Mouse (Mus musculus) neural tube, embryonic 11.5 days (tissue): ENCODE measurements around the gene Katnbl1. TPM values are rescaled to one million over a fixed set of nuclear protein-coding genes. Genes with fewer than 3 reads are reported as not detected.
A peak's percentile ranks its signal among the peaks of the same experiment; 100 is the strongest.

Experiments
- ATAC-seq: fragments of 200-750 bp; cut with Nextera tagmentation; 2 replicates; pipeline ENCODE4 v1.8.0; 2017; ENCODE audit warnings: moderate number of reproducible peaks, mild to moderate bottlenecking, moderate TSS enrichment, moderate library complexity; ENCODE audit not compliant: insufficient read depth, low FRiP score, low TSS enrichment
- DNase-seq: peaks from one replicate; pipeline ENCODE4 v3.0.0-alpha.2; 2015; ENCODE audit warnings: low spot score
- H3K27ac ChIP-seq: fragments of 300-500 bp; sonication (generic); 2 replicates; pipeline ENCODE4 v1.5.1; 2014; ENCODE audit warnings: low read depth, mild to moderate bottlenecking, low read length
- H3K27me3 ChIP-seq: fragments of 300-500 bp; sonication (generic); 2 replicates; pipeline ENCODE4 v1.6.1; 2014; ENCODE audit warnings: mild to moderate bottlenecking, low read length, mixed read lengths; ENCODE audit not compliant: control insufficient read depth, insufficient read depth
- H3K36me3 ChIP-seq: fragments of 300-500 bp; sonication (generic); 2 replicates; pipeline ENCODE4 v1.6.1; 2014; ENCODE audit warnings: mild to moderate bottlenecking, low read length, moderate library complexity, mixed read lengths; ENCODE audit not compliant: control insufficient read depth, insufficient read depth
- H3K4me1 ChIP-seq: fragments of 300-500 bp; sonication (generic); 2 replicates; pipeline ENCODE4 v1.6.1; 2014; ENCODE audit warnings: low read length, mixed read lengths; ENCODE audit not compliant: control insufficient read depth, insufficient read depth
- H3K4me2 ChIP-seq: fragments of 300-500 bp; sonication (generic); 2 replicates; pipeline ENCODE4 v1.6.1; 2014; ENCODE audit warnings: low read depth, mild to moderate bottlenecking, moderate library complexity
- H3K4me3 ChIP-seq: fragments of 300-500 bp; sonication (generic); 2 replicates; pipeline ENCODE4 v1.5.1; 2014; ENCODE audit warnings: low read depth, low read length
- H3K9ac ChIP-seq: fragments of 300-500 bp; sonication (generic); 2 replicates; pipeline ENCODE4 v1.6.1; 2014; ENCODE audit warnings: mild to moderate bottlenecking, low read length
- H3K9me3 ChIP-seq: fragments of 300-500 bp; sonication (generic); 2 replicates; pipeline ENCODE4 v1.6.1; 2016; ENCODE audit warnings: low read length; ENCODE audit not compliant: control insufficient read depth
- WGBS: fragments of 180-500 bp; shearing (Covaris S2); extraction: QIAGEN DNeasy Blood & Tissue Kit; methylation state at CpG from one replicate; pipeline ENCODE4 v1.1.7; 2014; 5-methylcytosine and 5-hydroxymethylcytosine counted together
- polyA plus RNA-seq: library from polyadenylated mRNA; unstranded; fragments of >200 nt; fragmentation: Nextera tagmentation; extraction: Ambion mirVana; gene quantifications from 2 replicates; pipeline ENCODE4 v1.2.1, GENCODE M21; 2014

The Katnbl1 gene
- polyA plus RNA-seq, 1 experiment from 2014 or later = 55.2 TPM

DNA sequence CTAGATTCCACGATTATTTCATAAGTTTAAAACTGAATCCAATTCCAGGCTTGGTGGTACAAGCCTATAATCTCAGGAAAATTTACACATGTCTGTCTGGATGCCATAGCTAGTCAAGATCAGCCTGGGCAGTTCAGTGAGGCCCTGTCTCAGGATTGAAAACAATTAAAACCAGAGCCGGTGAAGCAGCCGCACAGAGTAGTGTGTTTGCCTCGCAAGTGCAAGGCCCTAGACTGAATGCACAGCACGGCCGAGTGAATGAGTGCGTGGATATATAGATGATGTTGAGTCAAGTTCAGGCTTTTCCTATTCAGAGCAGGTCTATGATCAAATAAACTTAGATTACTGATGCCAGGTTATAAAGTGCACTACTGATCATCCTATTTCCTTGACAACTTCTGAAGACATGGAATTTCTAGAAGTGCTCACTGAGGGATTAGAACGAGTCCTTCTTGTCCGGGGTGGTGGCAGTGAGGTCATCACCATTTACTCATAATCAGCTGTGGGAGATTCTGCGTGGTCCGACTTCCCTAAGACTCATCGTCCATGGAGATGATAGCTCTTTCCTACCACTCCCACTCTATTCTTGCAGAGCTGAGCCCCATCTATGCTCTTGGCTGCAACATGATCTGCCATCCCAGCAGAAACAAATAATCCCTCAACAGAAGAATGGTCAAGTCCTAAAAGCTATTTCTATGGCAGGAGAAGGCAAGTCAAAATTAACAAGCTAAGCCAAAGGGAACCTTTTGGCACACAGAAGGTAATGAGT, 18.8 kb upstream of the Katnbl1 start:
- WGBS = 91% methylated on average over 12 of the region's 12 CpGs
- no peak for DNase-seq
- Histone ChIP-seq H3K36me3 (peaks cover 11% of the 10 kb centered on the region; the same call in 1 of the 2 replicates), H3K27me3 (no peaks in the 10 kb centered on the region), H3K4me1 (no peaks in the 10 kb centered on the region), H3K4me3 (no peak overlapping the region), H3K9me3 (no peaks in the 10 kb centered on the region), H3K9ac (no peak overlapping the region), H3K27ac (no peak overlapping the region), H3K4me2 (no peak overlapping the region)
- no peak for ATAC-seq

DNA sequence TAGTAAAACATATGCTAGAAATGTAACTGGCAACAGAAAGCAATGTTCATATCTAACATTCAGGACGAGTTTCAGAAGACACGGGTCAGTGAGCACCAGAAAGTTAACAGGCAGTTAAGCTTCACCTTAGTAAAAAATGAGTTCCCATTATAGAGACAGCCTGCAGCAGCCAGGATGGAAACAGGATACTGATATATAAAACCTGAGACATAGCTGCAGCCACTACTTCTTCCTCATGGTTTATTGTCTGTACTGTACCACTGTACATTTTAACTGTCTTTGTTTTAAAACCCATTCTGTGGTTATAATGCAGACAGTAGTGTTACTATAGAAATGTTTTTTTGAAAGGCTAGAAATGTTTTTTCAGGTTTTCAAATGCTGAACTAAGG, 18.2 kb upstream of the Katnbl1 start:
- H3K4me3 ChIP-seq = no peak overlapping the region
- no peaks in the 10 kb centered on the region for H3K9me3 ChIP-seq
- H3K27me3 ChIP-seq = no peaks in the 10 kb centered on the region
- ATAC-seq (no peak), DNase-seq (no peak)
- no peak overlapping the region for H3K4me2 ChIP-seq
- peaks cover 11% of the 10 kb centered on the region; the same call in 1 of the 2 replicates for H3K36me3 ChIP-seq
- no peaks in the 10 kb centered on the region for H3K4me1 ChIP-seq
- H3K9ac ChIP-seq = no peak overlapping the region
- no peak overlapping the region for H3K27ac ChIP-seq
- 82% methylated on average over 2 of the region's 2 CpGs for WGBS

DNA sequence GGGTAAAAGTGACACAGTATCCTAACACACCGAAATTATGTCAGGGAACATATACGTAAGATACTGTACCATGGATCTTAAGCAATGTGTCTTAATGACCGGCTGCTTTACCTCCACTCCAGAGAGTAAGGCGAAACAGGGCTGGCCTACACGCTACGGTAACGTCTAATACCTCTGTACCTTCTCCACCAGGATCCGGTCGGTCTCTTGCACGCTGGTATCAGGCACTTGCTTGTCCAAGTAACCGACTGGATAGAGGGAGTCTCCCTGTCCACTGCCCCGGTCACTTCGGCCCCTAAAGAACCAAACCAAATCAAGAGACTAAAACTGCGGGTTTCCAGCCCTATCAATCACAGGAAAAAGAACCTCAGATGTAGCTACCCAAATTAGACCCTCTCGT, 11.8 kb upstream of the Katnbl1 start:
- ATAC-seq (no peak), DNase-seq (no peak)
- Histone ChIP-seq H3K4me3 (peak overlapping the region; percentile 89), H3K9me3 (no peaks in the 10 kb centered on the region), H3K27me3 (no peaks in the 10 kb centered on the region), H3K4me2 (peak overlapping the region; percentile 83), H3K36me3 (peaks cover 8% of the 10 kb centered on the region; the same call in 1 of the 2 replicates), H3K4me1 (peaks cover 3% of the 10 kb centered on the region; the same call in 1 of the 2 replicates), H3K9ac (peak overlapping the region; percentile 80), H3K27ac (peak overlapping the region; percentile 83; the same call in 1 of the 2 replicates)
- WGBS = 19% methylated on average over 15 of the region's 15 CpGs

DNA sequence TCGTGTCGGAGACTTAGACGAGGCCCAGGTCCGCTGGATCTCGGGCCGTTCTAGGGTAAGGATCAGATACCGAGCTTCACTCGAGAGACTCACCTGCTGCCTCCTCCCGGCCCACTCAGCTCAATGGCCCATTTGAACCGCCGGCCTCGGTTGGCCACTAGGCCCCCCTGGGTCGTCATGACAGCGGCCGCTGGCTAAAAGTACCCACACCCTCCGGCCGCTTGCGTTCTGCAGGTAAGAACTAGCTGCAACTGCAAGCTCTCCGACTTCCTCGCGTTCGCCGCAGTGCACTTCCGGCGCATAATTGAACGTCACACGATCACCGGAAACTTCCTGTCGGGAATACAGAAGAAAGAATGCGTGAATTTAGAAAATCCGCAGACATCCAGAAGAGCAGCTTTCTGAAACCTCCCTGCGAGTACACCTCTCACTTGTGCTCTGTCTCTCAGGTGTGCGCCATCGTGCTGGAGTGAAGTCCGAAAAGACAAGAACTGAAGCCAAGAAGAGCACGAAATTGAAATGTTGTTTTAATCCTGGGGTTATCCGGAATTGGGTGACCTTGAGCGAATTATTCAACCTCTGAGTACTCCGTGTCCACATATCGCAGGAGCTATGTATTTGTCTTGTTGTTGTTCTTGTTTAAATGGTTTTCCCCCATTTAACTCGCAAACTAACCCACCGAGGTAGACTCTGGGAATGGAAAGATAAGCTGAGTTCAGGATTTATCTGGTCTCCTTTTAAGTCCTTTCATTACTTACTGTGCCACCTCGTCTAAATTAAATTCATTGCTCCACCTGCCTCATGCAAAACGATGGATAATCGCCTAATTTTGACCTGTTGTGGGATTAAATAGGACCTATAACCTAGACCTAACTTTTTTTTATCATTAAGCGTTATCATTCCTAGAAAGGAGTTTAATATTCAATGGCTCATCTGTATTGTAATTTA, 11.0 kb upstream of the Katnbl1 start, which contains the start of gene Emc4:
Gene Emc4 (minus strand): TSS at position 302 of the 948 bp plus-strand sequence.
- H3K27me3 ChIP-seq = no peaks in the 10 kb centered on the region
- H3K9me3 ChIP-seq = no peaks in the 10 kb centered on the region
- peak; percentile 86 for ATAC-seq
- peaks cover 3% of the 10 kb centered on the region; the same call in 1 of the 2 replicates for H3K4me1 ChIP-seq
- 0 out of 2 replicates have a peak, but pooled peaks cover 6% of the 10 kb centered on the region for H3K36me3 ChIP-seq
- H3K27ac ChIP-seq = peak within 1 kb of the TSS; percentile 83
- H3K4me2 ChIP-seq = peak within 1 kb of the TSS; percentile 83
- peak within 1 kb of the TSS; percentile 80 for H3K9ac ChIP-seq
- peak; percentile 91 for DNase-seq
- WGBS = 2% methylated on average over 46 of the region's 46 CpGs
- H3K4me3 ChIP-seq = peak within 1 kb of the TSS; percentile 89

DNA sequence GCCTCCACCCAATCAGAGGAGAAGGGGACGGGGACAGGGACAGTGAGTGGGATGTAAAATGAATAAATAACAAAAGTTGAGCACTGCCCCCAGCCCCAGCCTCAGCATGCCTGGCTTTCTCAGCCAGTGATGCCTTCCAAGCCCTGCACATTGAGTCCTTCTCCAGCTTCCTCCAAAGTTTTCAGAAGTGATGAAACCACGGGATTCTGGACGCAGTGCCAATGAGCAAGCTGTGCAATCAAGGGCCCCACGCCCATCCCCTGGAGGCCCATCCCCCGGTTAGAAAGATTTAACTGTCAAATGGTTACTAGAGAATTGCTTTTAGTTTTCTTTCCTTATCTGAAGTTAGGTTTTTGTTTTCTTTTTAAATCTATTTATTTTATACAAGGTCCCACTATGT, 9.1 kb upstream of the Katnbl1 start:
- H3K27me3 ChIP-seq = no peaks in the 10 kb centered on the region
- WGBS = 72% methylated on average over 5 of the region's 5 CpGs
- no peak for ATAC-seq
- no peak overlapping the region for H3K4me3 ChIP-seq
- DNase-seq = no peak
- H3K4me1 ChIP-seq = peaks cover 3% of the 10 kb centered on the region; the same call in 1 of the 2 replicates
- no peak overlapping the region for H3K9ac ChIP-seq
- no peak overlapping the region for H3K27ac ChIP-seq
- no peak overlapping the region for H3K4me2 ChIP-seq
- no peaks in the 10 kb centered on the region for H3K36me3 ChIP-seq
- H3K9me3 ChIP-seq = no peaks in the 10 kb centered on the region

DNA sequence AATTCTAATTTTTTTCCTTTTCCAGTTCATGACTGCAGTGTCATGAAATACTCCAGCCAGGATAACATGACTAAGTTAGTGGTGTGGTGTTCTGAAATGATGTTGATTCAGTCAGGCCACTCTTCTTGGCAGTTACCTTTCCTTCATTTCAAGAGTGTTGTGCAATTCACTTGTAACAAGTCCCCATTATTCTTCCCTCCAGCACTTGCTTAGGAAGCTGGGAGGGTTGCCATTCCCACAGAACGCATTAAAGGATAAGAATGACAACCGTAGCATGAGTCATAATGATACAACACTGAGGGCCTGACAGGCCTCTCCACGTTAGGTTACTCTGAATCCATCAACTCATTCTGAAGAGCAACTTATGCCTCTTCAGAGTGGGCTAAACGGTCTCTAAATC, 5.9 kb upstream of the Katnbl1 start:
- H3K9ac ChIP-seq = no peak overlapping the region
- no peaks in the 10 kb centered on the region for H3K36me3 ChIP-seq
- DNase-seq = no peak
- H3K27ac ChIP-seq = no peak overlapping the region
- no peak overlapping the region for H3K4me2 ChIP-seq
- no peaks in the 10 kb centered on the region for H3K9me3 ChIP-seq
- no peak overlapping the region for H3K4me3 ChIP-seq
- ATAC-seq = no peak
- WGBS = 60% methylated on average over 4 of the region's 4 CpGs
- no peaks in the 10 kb centered on the region for H3K27me3 ChIP-seq
- H3K4me1 ChIP-seq = no peaks in the 10 kb centered on the region

DNA sequence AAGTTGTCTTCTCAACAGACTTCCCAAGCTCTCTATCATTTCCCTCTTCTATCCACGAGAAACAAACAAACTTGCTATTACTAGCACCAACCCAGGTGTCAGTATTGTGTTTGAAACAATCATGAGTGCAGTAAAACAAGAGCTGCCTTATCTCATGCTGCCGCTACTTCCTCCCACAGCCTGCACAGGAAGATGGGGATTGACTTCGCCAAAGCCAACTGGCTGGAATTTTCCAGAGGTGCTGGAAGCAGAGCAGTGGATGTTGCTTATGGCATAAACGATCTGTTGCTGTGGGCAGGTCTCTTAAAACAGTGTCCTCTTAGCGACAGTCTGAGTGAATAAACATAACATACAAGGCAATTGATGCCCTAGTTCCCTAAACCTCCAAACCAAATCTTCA, 4.4 kb upstream of the Katnbl1 start:
- 65% methylated on average over 5 of the region's 5 CpGs for WGBS
- no peak overlapping the region for H3K4me2 ChIP-seq
- no peak overlapping the region for H3K27ac ChIP-seq
- H3K36me3 ChIP-seq = no peaks in the 10 kb centered on the region
- no peaks in the 10 kb centered on the region for H3K4me1 ChIP-seq
- no peak overlapping the region for H3K4me3 ChIP-seq
- no peak overlapping the region for H3K9ac ChIP-seq
- no peaks in the 10 kb centered on the region for H3K9me3 ChIP-seq
- DNase-seq (no peak), ATAC-seq (no peak)
- no peaks in the 10 kb centered on the region for H3K27me3 ChIP-seq

DNA sequence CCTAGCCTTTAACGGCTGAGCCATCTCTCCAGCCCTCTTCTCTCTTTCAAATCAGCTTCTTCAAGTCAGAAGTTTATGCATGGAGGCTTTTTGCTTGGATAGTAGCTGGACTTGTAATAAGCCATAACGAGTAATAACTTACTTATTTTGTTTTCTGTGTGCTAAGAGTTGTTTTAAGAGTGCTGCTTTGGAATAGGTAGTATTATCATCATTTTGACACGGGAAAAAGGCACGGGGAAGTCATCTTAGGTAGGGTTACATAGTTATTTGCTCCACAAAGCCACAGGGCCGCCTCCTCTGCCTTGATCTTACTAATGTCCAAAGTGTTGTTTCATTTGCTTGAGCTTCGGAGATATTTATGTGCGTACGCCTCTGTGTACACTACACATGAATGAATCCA, 1.1 kb downstream of the Katnbl1 start:
- no peak for DNase-seq
- H3K27me3 ChIP-seq = no peaks in the 10 kb centered on the region
- peak overlapping the region; percentile 96 for H3K9ac ChIP-seq
- peak overlapping the region; percentile 95 for H3K4me3 ChIP-seq
- H3K36me3 ChIP-seq = no peaks in the 10 kb centered on the region
- no peak for ATAC-seq
- peak overlapping the region; percentile 46 for H3K4me2 ChIP-seq
- no peaks in the 10 kb centered on the region for H3K9me3 ChIP-seq
- 59% methylated on average over 8 of the region's 8 CpGs for WGBS
- peaks cover 6% of the 10 kb centered on the region; the same call in 1 of the 2 replicates for H3K4me1 ChIP-seq
- H3K27ac ChIP-seq = no peak overlapping the region
